Mouse (Mus musculus) forebrain, embryonic 16.5 days (tissue): ENCODE data around the gene Fbxl2. TPM values are rescaled to one million over a fixed set of nuclear protein-coding genes. Genes with fewer than 3 reads are reported as not detected.
A peak's percentile ranks its signal among the peaks of the same experiment; 100 is the strongest.

Experiments used
- ATAC-seq: fragments of 200-750 bp; cut with Nextera tagmentation; 2 replicates; pipeline ENCODE4 v1.8.0; 2017; ENCODE audit warnings: mild to moderate bottlenecking, moderate library complexity
- H3K27ac ChIP-seq: fragments of 300-500 bp; sonication (generic); 2 replicates; pipeline ENCODE4 v1.5.1; 2014; ENCODE audit warnings: low read length, control low read depth
- H3K27me3 ChIP-seq: fragments of 300-500 bp; sonication (generic); replicated peaks from 2 replicates; pipeline ENCODE4 v1.6.1; 2014; ENCODE audit warnings: low read length; ENCODE audit not compliant: control insufficient read depth, insufficient read depth
- H3K36me3 ChIP-seq: fragments of 300-500 bp; sonication (generic); 2 replicates; pipeline ENCODE4 v1.6.1; 2014; ENCODE audit not compliant: control insufficient read depth, insufficient read depth
- H3K4me1 ChIP-seq: fragments of 300-500 bp; sonication (generic); replicated peaks from 2 replicates; pipeline ENCODE4 v1.6.1; 2014; ENCODE audit warnings: low read length; ENCODE audit not compliant: control insufficient read depth, insufficient read depth
- H3K4me2 ChIP-seq: fragments of 300-500 bp; sonication (generic); 2 replicates; pipeline ENCODE4 v1.6.1; 2014; ENCODE audit warnings: mild to moderate bottlenecking, low read length, control low read depth
- H3K4me3 ChIP-seq: fragments of 300-500 bp; sonication (generic); replicated peaks from 2 replicates; pipeline ENCODE4 v1.5.1; 2014; ENCODE audit warnings: mild to moderate bottlenecking, low read length, control low read depth
- H3K9ac ChIP-seq: fragments of 300-500 bp; sonication (generic); replicated peaks from 2 replicates; pipeline ENCODE4 v1.6.1; 2014; ENCODE audit warnings: low read depth, low read length, control low read depth
- H3K9me3 ChIP-seq: fragments of 300-500 bp; sonication (generic); 2 replicates; pipeline ENCODE4 v1.6.1; 2016; ENCODE audit warnings: low read length; ENCODE audit not compliant: control insufficient read depth
- WGBS: fragments of 180-500 bp; shearing (Covaris S2); extraction: QIAGEN DNeasy Blood & Tissue Kit; methylation state at CpG from one replicate; pipeline ENCODE4 v1.1.7; 2014; 5-methylcytosine and 5-hydroxymethylcytosine counted together
- polyA plus RNA-seq: library from polyadenylated mRNA; unstranded; fragments of >200 nt; fragmentation: Nextera tagmentation; extraction: Ambion mirVana; gene quantifications from 2 replicates; pipeline ENCODE4 v1.2.1, GENCODE M21; 2015

The Fbxl2 gene
- polyA plus RNA-seq, 1 experiment from 2014 or later = 26.8 TPM

DNA sequence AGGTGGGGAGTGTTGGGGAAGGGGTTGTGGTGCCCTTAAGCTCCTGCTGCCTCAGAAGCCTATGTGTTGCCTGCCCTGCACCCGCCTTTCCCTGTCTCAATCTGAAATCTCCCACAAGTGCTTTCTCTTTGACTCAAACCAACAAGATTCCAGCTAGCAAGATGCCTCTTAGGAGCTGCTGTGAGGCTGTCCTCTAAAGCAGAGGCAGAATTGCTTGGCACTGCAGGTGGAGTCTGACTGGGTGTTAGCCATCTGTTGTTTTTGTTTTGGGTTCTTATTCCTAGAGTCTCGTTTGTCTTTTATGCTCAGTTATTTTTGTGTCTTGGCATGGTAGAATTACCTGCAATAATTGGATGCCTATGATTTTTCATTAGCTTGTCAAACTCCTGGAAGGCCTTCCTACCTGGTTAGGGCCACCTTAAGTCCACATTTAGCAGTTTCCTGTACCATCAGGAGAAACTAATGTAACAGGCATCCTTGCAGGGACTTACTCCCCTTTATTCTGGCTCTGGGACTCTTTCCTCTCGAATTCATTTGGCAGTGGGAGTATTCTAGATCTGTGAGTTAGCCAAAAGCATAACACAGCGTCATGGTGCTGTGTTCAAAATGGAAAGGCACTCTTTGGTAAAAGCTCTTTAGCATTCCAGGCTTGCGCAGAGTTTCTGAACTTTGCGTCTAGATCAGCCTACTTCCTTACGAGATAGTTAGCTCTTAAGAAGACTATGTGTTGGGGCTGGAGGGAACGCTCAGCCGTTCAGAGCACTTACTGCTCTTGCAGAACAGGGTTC lies 106.7 kb downstream of the Fbxl2 start:
- 69% methylated on average over 9 of the region's 9 CpGs for WGBS
- peaks cover 19% of the 10 kb centered on the region for H3K4me1 ChIP-seq
- H3K36me3 ChIP-seq = no peaks in the 10 kb centered on the region; the same call in 1 of the 2 replicates
- H3K9ac ChIP-seq = no peak overlapping the region
- ATAC-seq = no peak
- peak overlapping the region; percentile 19; the same call in 1 of the 2 replicates for H3K27ac ChIP-seq
- H3K4me3 ChIP-seq = no peak overlapping the region
- H3K4me2 ChIP-seq = no peak overlapping the region
- H3K27me3 ChIP-seq = no peaks in the 10 kb centered on the region
- H3K9me3 ChIP-seq = no peaks in the 10 kb centered on the region

DNA sequence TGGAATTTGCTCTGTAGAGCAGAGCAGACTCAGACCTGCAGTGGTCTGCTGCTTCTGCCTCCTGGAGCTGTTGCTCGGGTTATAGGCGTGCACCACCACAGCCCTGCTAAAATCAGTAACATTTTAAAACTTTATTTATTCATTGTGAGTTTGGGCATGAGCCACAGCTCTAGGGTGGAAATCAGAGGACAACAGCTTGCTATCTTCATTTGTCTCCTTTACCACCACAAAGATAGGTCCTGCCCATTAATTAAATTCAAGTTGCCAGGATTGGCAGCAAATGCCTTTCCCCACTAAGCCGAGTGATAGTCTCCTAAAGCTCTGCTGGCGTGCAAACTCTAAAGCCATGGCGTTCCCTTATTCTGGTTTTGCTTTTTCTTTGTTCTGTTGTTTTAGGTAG lies 110.4 kb downstream of the Fbxl2 start:
- WGBS = 70% methylated on average over 5 of the region's 5 CpGs
- Histone ChIP-seq H3K4me2 (no peak overlapping the region), H3K36me3 (no peaks in the 10 kb centered on the region), H3K9me3 (no peaks in the 10 kb centered on the region), H3K9ac (no peak overlapping the region), H3K27ac (no peak overlapping the region), H3K4me3 (no peak overlapping the region), H3K4me1 (peaks cover 39% of the 10 kb centered on the region), H3K27me3 (no peaks in the 10 kb centered on the region)
- ATAC-seq = no peak

DNA sequence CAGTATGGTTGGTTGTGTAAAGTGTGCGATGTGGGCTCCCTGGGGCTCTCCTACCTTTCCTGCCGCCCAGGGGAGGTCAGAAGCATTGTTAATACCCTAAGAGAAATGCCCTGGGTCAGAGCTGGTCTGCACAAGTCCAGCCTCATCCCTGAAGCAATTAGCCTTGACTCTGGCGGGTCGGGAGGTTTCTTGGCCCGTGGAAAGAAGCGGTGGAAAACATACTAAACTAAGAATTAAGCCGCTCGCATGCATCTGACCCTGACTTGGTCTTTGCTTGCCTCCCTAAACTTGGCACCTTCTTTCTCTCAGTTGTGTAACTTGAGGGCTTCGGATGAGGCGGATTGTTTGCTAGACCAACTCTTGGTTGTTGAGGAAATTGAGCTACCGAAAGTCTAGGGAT lies 113.5 kb downstream of the Fbxl2 start:
- H3K4me3 ChIP-seq = peak overlapping the region; percentile 94
- no peaks in the 10 kb centered on the region for H3K36me3 ChIP-seq
- H3K4me1 ChIP-seq = peaks cover 27% of the 10 kb centered on the region
- no peak for ATAC-seq
- H3K27ac ChIP-seq = no peak overlapping the region
- H3K27me3 ChIP-seq = no peaks in the 10 kb centered on the region
- H3K9me3 ChIP-seq = no peaks in the 10 kb centered on the region
- WGBS = 22% methylated on average over 11 of the region's 11 CpGs
- peak overlapping the region; percentile 95 for H3K4me2 ChIP-seq
- peak overlapping the region; percentile 87 for H3K9ac ChIP-seq

DNA sequence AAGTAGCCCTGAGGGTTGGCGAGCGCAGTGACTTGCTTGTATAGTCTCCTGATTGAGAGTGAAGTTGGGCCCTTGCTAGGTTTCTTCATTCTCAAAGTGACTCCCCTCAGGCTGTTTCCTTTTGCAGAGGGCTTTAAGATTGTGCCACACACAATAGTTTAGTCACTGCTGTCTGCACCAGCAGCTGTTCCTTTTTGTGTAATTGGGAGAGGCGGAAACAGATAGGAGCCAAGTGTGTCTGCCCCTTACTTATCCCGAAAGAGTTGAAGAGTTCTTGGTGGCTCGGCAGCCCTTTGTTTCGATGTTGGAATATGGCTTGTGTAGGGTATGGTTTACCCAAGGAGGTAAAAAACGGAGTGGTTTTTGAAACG lies 113.9 kb downstream of the Fbxl2 start:
- Histone ChIP-seq H3K36me3 (no peaks in the 10 kb centered on the region), H3K27ac (peak overlapping the region; percentile 52; the same call in 1 of the 2 replicates), H3K4me1 (peaks cover 27% of the 10 kb centered on the region), H3K4me2 (peak overlapping the region; percentile 95), H3K4me3 (peak overlapping the region; percentile 94), H3K9me3 (no peaks in the 10 kb centered on the region), H3K9ac (peak overlapping the region; percentile 87), H3K27me3 (no peaks in the 10 kb centered on the region)
- ATAC-seq = no peak
- WGBS = 1% methylated on average over 8 of the region's 8 CpGs

DNA sequence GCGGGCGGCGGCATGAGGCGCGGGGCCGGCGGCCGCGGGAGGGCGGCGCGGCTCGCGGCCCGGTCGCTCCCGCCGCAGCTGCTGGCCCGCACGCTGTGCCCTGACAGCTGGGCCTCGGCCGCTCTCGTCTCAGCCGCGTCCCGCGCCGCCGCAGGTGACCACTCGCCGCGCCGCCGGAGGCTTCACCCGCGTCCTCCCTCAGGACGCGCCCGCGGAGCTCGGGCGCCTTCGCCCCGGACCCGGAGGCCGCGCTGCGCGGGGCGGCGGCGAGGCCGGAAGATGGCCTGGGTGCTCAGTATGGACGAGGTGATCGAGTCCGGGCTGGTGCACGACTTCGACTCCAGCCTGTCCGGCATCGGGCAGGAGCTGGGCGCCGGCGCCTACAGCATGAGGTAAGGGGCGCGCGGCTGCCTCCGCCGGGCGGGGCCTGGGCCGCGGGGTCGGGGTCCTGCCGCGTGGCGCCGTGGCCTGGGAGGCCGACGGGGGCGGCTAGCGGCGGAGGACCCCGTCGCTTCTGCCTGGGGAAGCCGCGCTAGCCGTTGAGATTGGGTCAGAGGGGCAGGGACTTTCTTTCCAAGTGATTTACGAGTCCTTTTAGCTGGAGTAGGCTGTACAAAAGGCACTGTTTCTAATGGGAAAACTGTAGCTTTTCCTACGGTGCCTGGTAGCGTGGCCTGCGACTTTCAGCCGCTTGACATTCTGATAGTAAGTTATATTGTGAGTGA lies 114.5 kb downstream of the Fbxl2 start:
- 0% methylated on average over 54 of the region's 91 CpGs for WGBS
- Histone ChIP-seq H3K9me3 (no peaks in the 10 kb centered on the region), H3K9ac (peak overlapping the region; percentile 87), H3K4me3 (peak overlapping the region; percentile 94), H3K4me2 (peak overlapping the region; percentile 95), H3K36me3 (no peaks in the 10 kb centered on the region), H3K27ac (peak overlapping the region; percentile 52), H3K27me3 (no peaks in the 10 kb centered on the region), H3K4me1 (peaks cover 27% of the 10 kb centered on the region)
- ATAC-seq = no peak

DNA sequence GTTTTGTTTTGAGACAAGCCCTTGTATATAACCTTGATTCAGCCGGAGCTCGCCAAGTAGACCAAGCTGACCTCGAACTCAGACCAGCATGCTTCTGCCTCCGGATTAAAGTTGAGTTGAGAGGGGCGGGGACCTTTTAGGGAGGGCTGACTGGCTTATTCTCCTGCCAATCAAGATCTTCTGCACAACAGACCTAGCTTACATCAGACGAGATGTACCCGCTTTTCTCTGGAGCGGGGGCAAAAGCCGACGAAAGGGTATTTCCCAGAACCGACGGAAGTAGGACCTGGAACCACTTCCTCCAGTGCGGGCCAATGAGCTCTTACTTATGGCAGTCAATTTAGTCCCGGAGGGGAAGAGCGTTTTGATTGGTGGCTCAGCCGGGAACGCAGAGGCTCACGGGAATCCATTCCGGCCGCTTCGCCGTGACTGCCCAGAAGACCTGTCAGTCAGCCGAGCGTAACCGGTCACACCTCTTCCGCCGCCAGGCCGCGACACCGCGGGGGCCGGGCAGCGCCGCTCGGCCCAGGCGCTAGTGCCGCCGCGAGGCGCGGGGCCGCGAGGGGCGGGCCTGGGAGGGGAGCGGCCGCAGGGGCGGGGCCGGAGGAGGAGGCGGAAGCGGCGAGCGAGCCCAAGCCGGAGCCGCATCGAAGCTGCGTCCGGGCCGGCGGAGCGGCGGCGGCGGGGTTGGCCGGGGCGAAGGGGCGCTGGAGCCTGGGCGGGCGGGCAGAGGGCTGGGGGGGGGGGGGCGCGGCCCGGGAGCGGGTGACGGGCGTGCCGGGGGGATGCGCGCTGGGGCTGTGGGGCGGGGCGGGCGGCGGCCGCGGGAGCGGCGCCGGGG lies 115.2 kb downstream of the Fbxl2 start, which contains the start of gene Ubp1:
Ubp1 (plus strand) TSS at position 401 of the 841 bp plus-strand sequence.
- H3K4me1 ChIP-seq = peaks cover 25% of the 10 kb centered on the region
- peak within 1 kb of the TSS; percentile 87 for H3K9ac ChIP-seq
- WGBS = 1% methylated on average over 44 of the region's 86 CpGs
- H3K27me3 ChIP-seq = no peaks in the 10 kb centered on the region
- peak within 1 kb of the TSS; percentile 95 for H3K4me2 ChIP-seq
- H3K9me3 ChIP-seq = no peaks in the 10 kb centered on the region
- H3K36me3 ChIP-seq = no peaks in the 10 kb centered on the region
- H3K4me3 ChIP-seq = peak within 1 kb of the TSS; percentile 94
- peak; percentile 97 for ATAC-seq
- peak within 1 kb of the TSS; percentile 86 for H3K27ac ChIP-seq

DNA sequence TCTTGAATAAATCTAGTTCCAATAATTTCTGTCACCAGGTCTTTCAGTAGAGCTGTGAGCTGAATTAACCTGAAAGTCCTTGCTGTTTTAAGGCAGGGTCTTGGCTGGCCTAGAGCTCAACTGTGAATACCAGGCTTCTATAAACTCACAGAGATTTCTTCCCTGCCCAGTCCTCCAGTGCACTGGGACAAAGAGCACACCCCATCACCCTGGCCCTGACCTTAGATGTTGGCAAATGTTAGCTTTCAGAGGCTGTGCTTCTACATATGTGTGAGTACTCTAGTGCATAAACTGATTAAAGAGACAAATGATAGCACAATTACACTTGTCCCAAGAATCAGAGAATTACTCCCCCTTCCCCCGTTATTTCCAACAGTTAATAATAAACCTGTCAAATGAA lies 116.3 kb downstream of the Fbxl2 start:
- ATAC-seq = no peak
- no peak overlapping the region for H3K9ac ChIP-seq
- peaks cover 20% of the 10 kb centered on the region for H3K4me1 ChIP-seq
- H3K9me3 ChIP-seq = no peaks in the 10 kb centered on the region
- H3K27me3 ChIP-seq = no peaks in the 10 kb centered on the region
- H3K27ac ChIP-seq = no peak overlapping the region
- H3K36me3 ChIP-seq = no peaks in the 10 kb centered on the region
- WGBS = 86% methylated on average over 1 of the region's 1 CpGs
- H3K4me3 ChIP-seq = no peak overlapping the region
- H3K4me2 ChIP-seq = no peak overlapping the region

DNA sequence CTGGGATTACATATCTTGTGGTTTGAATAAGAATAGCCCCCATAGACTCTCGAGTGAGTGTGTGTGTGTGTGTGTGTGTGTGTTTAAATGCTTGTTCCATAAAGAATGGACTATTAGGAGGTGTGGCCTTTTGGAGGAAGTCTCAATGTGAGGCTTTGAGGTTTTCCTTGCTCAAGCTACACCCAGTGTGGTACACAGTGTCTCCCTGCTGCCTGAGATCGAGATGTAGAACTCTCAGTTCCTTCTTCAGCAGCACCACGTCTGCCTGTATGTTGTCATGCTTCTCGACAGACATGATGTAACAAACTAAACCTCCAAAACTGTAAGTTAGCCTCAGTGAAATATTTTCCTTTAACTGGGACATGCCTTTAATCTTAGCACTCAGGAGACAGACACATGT lies 117.4 kb downstream of the Fbxl2 start:
- Histone ChIP-seq H3K9ac (no peak overlapping the region), H3K4me1 (peaks cover 18% of the 10 kb centered on the region), H3K36me3 (no peaks in the 10 kb centered on the region), H3K4me3 (no peak overlapping the region), H3K27me3 (no peaks in the 10 kb centered on the region), H3K9me3 (no peaks in the 10 kb centered on the region), H3K27ac (no peak overlapping the region), H3K4me2 (no peak overlapping the region)
- no peak for ATAC-seq
- WGBS = 84% methylated on average over 4 of the region's 4 CpGs

DNA sequence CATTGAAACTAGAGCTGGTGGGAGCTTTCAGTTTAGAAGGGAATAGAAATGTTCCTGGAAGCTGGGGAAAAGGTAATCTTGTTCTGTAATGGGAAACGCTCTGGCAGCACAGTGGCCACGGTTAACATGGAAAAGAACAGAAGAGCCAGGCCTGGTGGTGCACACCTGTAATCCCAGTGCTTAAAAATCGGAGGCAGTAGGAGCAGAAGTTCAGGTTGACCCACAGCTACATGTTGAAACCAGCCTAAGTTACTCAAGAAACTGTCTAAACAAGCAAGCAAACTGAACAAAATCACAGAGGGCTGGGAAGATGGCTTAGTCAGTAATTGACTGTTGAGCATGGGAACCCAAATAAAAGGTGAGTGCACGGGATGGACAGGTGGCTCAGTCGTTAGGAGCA lies 121.1 kb downstream of the Fbxl2 start:
- no peak overlapping the region for H3K27ac ChIP-seq
- no peak for ATAC-seq
- H3K4me3 ChIP-seq = no peak overlapping the region
- no peak overlapping the region for H3K4me2 ChIP-seq
- peaks cover 14% of the 10 kb centered on the region for H3K36me3 ChIP-seq
- no peak overlapping the region for H3K9ac ChIP-seq
- 92% methylated on average over 5 of the region's 5 CpGs for WGBS
- no peaks in the 10 kb centered on the region for H3K9me3 ChIP-seq
- no peaks in the 10 kb centered on the region for H3K4me1 ChIP-seq
- H3K27me3 ChIP-seq = no peaks in the 10 kb centered on the region
